Mouse (Mus musculus): ENCODE data around the gene Rbm42.

DNA sequence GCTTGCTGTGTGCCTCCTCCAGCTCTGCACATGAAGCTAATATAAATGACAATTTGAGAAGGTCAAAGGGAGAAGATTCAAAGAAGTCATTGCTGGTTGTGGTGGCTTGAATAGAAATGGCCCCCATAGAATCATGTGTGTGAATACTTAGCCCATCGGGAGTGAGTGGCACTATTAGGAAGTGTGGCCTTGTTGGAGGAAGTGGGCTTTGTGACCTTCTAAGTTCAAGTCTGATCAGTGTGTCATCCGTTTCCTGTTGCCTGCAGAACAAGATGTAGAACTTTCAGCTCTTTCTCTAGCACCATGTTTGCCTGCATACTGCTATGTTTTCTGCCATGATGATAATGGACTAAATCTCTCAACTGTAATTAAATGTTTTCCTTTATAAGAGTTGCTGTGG lies 33.3 kb upstream of the Rbm42 start:
- TF ChIP-seq CTCF (IDR thresholded peaks at IDR 0.05; ENCODE audit: low read depth) (no peak), EP300 (IDR thresholded peaks at IDR 0.05; ENCODE audit: low read depth) (no peak)
